Mouse (Mus musculus) kidney, embryonic 14.5 days (tissue): ENCODE data around the gene Osbp2. TPM values are rescaled to one million over a fixed set of nuclear protein-coding genes. Genes with fewer than 3 reads are reported as not detected.

Experiments used
- ATAC-seq: fragments of 200-750 bp; cut with Nextera tagmentation; 2 replicates; pipeline ENCODE4 v1.8.0; 2017; ENCODE audit warnings: moderate number of reproducible peaks, mild to moderate bottlenecking, moderate TSS enrichment, moderate library complexity; ENCODE audit not compliant: low FRiP score, low TSS enrichment
- H3K27ac ChIP-seq: fragments of 300-500 bp; sonication (generic); 2 replicates; pipeline ENCODE4 v1.5.1; 2014; ENCODE audit warnings: low read depth, mild to moderate bottlenecking, low read length, moderate library complexity, mixed read lengths
- H3K27me3 ChIP-seq: fragments of 300-500 bp; sonication (generic); 2 replicates; pipeline ENCODE4 v1.6.1; 2014; ENCODE audit warnings: mild to moderate bottlenecking, low read length; ENCODE audit not compliant: control insufficient read depth, insufficient read depth
- H3K36me3 ChIP-seq: fragments of 300-500 bp; sonication (generic); 2 replicates; pipeline ENCODE4 v1.6.1; 2014; ENCODE audit warnings: low read length, mixed read lengths; ENCODE audit not compliant: control insufficient read depth, insufficient read depth
- H3K4me1 ChIP-seq: fragments of 300-500 bp; sonication (generic); 2 replicates; pipeline ENCODE4 v1.6.1; 2014; ENCODE audit warnings: low read length, mixed read lengths; ENCODE audit not compliant: control insufficient read depth, insufficient read depth
- H3K4me2 ChIP-seq: fragments of 300-500 bp; sonication (generic); replicated peaks from 2 replicates; pipeline ENCODE4 v1.6.1; 2014; ENCODE audit warnings: low read depth, mild to moderate bottlenecking, low read length
- H3K4me3 ChIP-seq: fragments of 300-500 bp; sonication (generic); 2 replicates; pipeline ENCODE4 v1.5.1; 2014; ENCODE audit warnings: mild to moderate bottlenecking, low read length
- H3K9ac ChIP-seq: fragments of 300-500 bp; sonication (generic); 2 replicates; pipeline ENCODE4 v1.6.1; 2014; ENCODE audit warnings: low read depth, mild to moderate bottlenecking, low read length, moderate library complexity
- H3K9me3 ChIP-seq: fragments of 300-500 bp; sonication (generic); 2 replicates; pipeline ENCODE4 v1.6.1; 2016; ENCODE audit warnings: low read length; ENCODE audit not compliant: control insufficient read depth
- WGBS: fragments of 180-500 bp; shearing (Covaris S2); extraction: QIAGEN DNeasy Blood & Tissue Kit; methylation state at CpG from one replicate; pipeline ENCODE4 v1.1.7; 2014; 5-methylcytosine and 5-hydroxymethylcytosine counted together
- polyA plus RNA-seq: library from polyadenylated mRNA; unstranded; fragments of >200 nt; fragmentation: Nextera tagmentation; extraction: Ambion mirVana; gene quantifications from 2 replicates; pipeline ENCODE4 v1.2.1, GENCODE M21; 2014

The Osbp2 gene
- polyA plus RNA-seq, 1 experiment from 2014 or later = 0.81 TPM

DNA sequence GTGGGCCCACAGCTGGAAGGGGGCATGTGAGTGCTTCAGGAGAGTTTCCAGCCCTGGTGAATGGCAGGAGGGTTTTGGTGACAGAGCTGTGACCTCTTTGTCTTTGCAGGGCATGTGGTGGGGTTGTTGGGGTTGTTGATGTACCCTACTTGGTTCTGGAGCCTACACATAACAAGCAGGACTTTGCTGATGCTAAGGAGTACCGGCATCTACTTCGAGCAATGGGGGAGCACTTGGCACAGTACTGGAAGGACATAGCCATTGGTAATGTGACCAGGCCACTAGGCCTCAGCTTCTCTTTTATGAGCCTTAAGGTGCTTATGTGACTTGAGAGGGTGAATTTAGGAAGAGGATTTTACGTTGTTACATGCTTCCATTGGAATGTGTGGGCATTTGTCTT is 183.9 kb downstream of the Osbp2 start:
- whole genome bisulfite sequencing = 94% methylated on average over 3 of the region's 3 CpGs
- no peak overlapping the region for H3K9ac ChIP-seq

DNA sequence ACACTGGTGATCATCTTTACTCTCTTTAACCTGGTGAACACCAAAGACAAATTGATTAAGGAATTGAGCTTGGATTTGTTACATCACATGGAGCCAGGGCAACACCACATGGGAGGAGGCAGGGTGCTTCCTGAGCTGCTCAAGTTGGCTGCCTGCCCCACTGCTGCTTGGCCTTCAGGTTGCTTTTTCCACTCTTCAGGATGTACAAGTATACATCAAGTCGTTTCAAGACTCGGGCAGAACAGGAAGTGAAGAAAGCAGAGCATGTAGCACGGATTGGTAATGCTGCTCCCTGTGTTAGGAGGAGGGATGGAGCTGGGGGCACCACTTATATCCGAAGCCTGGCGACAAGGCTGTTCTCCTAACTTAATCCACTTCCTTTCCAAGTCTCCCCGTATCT is 186.5 kb downstream of the Osbp2 start:
- no peak for ATAC-seq
- Histone ChIP-seq H3K9ac (no peak overlapping the region), H3K9me3 (no peaks in the 10 kb centered on the region), H3K27ac (no peak overlapping the region), H3K4me1 (no peaks in the 10 kb centered on the region), H3K27me3 (no peaks in the 10 kb centered on the region), H3K36me3 (peaks cover 98% of the 10 kb centered on the region), H3K4me2 (no peak overlapping the region), H3K4me3 (no peak overlapping the region)
- 81% methylated on average over 6 of the region's 6 CpGs for WGBS

More for the DNA sequence above, 183.9 kb downstream of the Osbp2 start:
- H3K4me1 ChIP-seq = no peaks in the 10 kb centered on the region
- no peaks in the 10 kb centered on the region for H3K9me3 ChIP-seq
- no peak overlapping the region for H3K4me3 ChIP-seq
- H3K4me2 ChIP-seq = no peak overlapping the region
- no peaks in the 10 kb centered on the region for H3K27me3 ChIP-seq
- no peak for ATAC-seq
- no peak overlapping the region for H3K27ac ChIP-seq
- peaks cover 95% of the 10 kb centered on the region for H3K36me3 ChIP-seq

DNA sequence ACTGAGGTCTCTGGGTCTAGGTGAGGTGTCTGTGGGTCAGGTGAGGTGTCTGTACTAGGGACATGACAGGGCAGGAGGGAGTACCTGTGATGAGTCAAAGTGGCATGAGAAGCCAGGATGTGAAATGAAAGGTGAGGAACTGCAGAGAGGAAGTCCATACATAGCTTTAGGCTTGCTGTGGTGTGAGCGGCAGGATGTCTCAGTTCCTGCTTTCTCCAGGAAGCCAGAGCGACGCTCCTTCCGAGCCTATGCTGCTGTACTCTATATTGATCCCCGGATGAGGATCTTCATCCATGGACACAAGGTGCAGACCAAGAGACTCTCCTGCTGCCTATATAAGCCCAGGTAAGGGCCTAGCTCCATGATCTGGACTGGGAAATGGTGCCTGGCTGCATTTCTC is 187.3 kb downstream of the Osbp2 start:
- no peak for ATAC-seq
- Histone ChIP-seq H3K4me1 (no peaks in the 10 kb centered on the region), H3K9me3 (no peaks in the 10 kb centered on the region), H3K27ac (no peak overlapping the region), H3K4me2 (no peak overlapping the region), H3K9ac (no peak overlapping the region), H3K27me3 (no peaks in the 10 kb centered on the region), H3K36me3 (peaks cover 100% of the 10 kb centered on the region), H3K4me3 (no peak overlapping the region)
- 88% methylated on average over 5 of the region's 5 CpGs for WGBS

DNA sequence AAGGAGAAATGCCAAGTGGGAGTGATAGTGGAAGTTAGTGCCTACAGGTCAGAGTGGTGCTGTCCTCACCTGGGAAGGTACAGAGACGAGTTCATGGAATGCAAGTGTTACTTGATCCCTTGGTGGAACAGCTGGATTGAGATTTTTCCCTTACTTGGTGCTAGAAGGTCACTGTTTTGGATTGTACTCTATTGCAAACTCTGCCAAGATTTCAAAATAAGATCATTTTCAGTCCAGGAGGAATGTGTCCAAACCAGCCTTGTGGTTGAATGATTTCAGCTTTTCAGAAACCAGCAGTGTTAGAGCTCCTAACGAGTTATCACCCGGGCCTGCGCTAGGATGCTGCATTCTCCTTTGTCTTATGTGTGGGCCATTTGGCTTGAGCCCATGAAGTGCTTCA is 189.2 kb downstream of the Osbp2 start:
- Histone ChIP-seq H3K27ac (no peak overlapping the region), H3K4me1 (no peaks in the 10 kb centered on the region), H3K9ac (no peak overlapping the region), H3K36me3 (peaks cover 97% of the 10 kb centered on the region), H3K27me3 (no peaks in the 10 kb centered on the region), H3K4me3 (no peak overlapping the region), H3K4me2 (no peak overlapping the region), H3K9me3 (no peaks in the 10 kb centered on the region)
- 81% methylated on average over 4 of the region's 4 CpGs for WGBS
- ATAC-seq = no peak

DNA sequence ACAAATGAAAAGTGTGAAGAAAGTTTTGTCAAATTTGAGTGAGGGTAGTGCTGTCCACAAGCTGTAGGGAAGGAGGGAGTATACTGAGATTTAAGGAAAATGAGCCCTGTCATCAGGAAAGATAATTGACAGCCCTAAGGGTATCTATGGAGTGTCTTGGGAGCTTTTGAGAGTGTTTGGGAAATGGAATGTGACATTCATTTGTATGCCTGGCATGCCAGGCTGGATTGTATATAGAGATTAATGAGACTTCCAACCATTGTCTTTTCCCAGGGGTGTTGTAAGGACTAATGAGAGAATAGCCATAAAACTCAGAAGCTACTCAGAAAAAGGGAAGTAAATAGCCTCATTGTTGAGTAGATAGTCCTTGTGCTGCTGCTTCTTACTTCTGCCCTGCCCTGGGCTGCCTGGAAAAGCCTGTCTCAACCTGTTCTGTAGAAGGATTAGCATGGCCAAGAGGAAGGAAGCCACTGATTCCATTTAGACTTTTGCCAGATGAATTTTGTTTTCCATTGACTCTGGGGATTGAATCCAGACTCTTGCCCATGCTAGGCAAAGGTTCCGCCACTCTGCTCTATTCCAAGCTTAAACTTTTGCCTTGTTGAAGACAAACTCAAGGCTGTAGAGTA is 192.6 kb downstream of the Osbp2 start:
- Histone ChIP-seq H3K9me3 (no peaks in the 10 kb centered on the region), H3K9ac (no peak overlapping the region), H3K27ac (no peak overlapping the region), H3K4me2 (no peak overlapping the region), H3K4me1 (no peaks in the 10 kb centered on the region), H3K27me3 (no peaks in the 10 kb centered on the region), H3K4me3 (no peak overlapping the region), H3K36me3 (peaks cover 80% of the 10 kb centered on the region)
- no peak for ATAC-seq
- 91% methylated on average over 1 of the region's 1 CpGs for WGBS

DNA sequence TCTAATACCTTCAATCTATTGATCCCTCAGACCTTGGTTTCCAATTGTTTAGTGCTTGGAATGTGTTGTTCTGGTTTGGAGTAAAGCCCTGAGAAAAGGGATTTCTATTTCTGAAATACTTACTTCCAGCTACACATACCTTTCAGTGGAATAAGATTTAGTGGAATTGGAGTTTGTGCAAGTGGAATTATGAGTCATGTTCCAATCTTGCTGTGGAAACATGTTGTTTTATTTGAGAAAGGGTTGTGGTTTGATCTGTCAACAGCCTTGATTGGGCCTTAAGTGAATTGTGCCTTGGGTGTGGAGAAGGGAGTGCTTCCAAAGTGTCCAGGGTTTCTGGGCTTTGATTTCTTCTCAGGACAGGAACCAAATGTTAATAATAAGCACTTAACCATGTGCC is 193.9 kb downstream of the Osbp2 start:
- no peaks in the 10 kb centered on the region for H3K9me3 ChIP-seq
- H3K36me3 ChIP-seq = peaks cover 68% of the 10 kb centered on the region
- H3K27me3 ChIP-seq = no peaks in the 10 kb centered on the region
- no peaks in the 10 kb centered on the region for H3K4me1 ChIP-seq
- no peak overlapping the region for H3K9ac ChIP-seq
- ATAC-seq = no peak
- H3K4me2 ChIP-seq = no peak overlapping the region
- no peak overlapping the region for H3K4me3 ChIP-seq
- no peak overlapping the region for H3K27ac ChIP-seq

DNA sequence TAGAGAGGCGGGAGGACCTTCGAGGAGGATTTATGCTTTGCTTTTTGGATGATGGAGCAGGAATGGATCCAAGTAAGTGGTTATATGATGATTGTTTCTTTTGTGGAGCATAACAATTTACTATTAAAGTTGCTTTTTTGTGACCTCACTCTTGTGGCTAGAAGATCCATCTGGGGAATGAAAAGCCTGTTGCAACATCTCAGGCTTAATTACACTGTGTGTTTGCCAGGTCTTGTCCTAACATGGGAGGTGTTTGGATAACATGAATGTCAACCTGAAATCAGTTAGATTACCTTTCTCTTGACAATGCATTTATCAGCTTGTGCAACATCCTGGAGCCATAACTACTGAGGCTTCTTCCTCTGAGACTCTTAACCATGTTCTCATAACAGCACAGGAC is 194.9 kb downstream of the Osbp2 start:
- Histone ChIP-seq H3K27ac (no peak overlapping the region), H3K36me3 (peaks cover 64% of the 10 kb centered on the region), H3K27me3 (no peaks in the 10 kb centered on the region), H3K4me2 (no peak overlapping the region), H3K9me3 (no peaks in the 10 kb centered on the region), H3K4me3 (no peak overlapping the region), H3K9ac (no peak overlapping the region), H3K4me1 (no peaks in the 10 kb centered on the region)
- ATAC-seq = no peak
- WGBS = 91% methylated on average over 2 of the region's 2 CpGs

DNA sequence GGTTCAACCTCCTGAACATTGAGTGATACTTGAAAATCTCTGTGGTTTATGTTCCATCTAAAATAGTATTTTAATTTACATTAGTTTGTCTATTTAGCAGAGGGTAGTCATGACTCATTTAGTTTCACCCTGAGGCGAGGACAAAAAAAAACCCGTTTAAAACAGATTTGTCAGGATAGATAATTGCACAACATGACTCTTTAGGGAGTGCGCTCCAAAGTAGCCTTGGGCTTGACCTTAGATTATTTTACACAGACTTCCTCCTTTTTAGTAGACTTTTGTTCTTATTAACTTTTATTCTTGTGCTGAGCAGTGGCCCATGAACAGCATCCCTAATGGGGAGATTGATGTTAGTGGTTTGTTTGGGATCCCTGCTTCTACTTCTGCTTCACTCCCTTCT is 196.2 kb downstream of the Osbp2 start:
- 55% methylated on average over 3 of the region's 3 CpGs for WGBS
- H3K36me3 ChIP-seq = peaks cover 60% of the 10 kb centered on the region
- H3K9me3 ChIP-seq = no peaks in the 10 kb centered on the region
- no peaks in the 10 kb centered on the region for H3K4me1 ChIP-seq
- no peak for ATAC-seq
- no peak overlapping the region for H3K4me2 ChIP-seq
- H3K4me3 ChIP-seq = no peak overlapping the region
- no peaks in the 10 kb centered on the region for H3K27me3 ChIP-seq
- no peak overlapping the region for H3K27ac ChIP-seq
- no peak overlapping the region for H3K9ac ChIP-seq

DNA sequence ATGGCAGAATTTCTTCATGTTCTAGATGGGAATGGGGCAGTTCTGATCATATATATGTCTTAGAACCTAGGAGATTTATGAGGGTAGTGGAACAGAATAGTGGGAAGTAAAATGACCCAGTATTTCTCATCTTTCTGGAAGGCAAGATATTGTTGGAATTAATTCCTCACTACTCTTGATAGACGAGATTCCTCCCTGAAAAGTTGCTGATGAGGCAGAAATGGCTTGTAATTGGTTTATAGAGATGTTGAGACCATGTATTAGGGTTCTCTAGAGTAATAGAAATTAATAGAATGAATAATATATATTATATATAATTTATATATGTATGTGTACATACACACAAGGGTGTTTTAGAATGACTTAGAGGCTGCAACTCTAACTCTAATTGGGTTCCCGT is 201.7 kb downstream of the Osbp2 start:
- no peak overlapping the region for H3K4me3 ChIP-seq
- no peaks in the 10 kb centered on the region for H3K4me1 ChIP-seq
- H3K36me3 ChIP-seq = peaks cover 51% of the 10 kb centered on the region
- WGBS = 93% methylated on average over 2 of the region's 2 CpGs
- H3K27me3 ChIP-seq = no peaks in the 10 kb centered on the region
- no peak overlapping the region for H3K27ac ChIP-seq
- H3K4me2 ChIP-seq = no peak overlapping the region
- no peak for ATAC-seq
- no peaks in the 10 kb centered on the region for H3K9me3 ChIP-seq
- no peak overlapping the region for H3K9ac ChIP-seq
